Mouse (Mus musculus): ENCODE measurements at regions not wholly inside any gene's neighbourhood (a gene's known extent, or its start where the extent isn't known, plus 50 kb on each side); places are given as distances from the start of the nearest gene placed in this dataset.

DNA sequence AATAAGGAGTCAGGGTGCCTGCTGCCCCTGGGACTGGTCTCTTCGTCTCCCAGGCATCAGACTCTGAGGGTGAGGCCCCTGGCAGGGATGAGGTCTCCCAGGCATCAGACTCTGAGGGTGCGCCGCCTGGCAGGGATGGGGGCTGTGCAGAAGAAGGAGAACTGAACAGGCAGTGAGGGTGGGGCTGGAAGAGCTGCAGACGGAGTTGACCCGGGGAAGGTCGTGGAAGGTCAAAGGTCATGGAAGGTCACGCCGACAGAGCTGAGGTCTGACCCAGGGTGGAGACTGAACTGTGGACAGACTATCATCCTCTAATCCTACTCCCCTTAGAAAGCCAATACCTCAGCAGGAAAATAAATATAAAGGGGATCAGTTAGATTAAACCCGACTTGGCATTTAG is 50.6 kb upstream of the Grik3 start:
- DNase-seq (ENCODE audit: extremely low spot score in 1 of 2, low spot score in 1 of 2): no peak

DNA sequence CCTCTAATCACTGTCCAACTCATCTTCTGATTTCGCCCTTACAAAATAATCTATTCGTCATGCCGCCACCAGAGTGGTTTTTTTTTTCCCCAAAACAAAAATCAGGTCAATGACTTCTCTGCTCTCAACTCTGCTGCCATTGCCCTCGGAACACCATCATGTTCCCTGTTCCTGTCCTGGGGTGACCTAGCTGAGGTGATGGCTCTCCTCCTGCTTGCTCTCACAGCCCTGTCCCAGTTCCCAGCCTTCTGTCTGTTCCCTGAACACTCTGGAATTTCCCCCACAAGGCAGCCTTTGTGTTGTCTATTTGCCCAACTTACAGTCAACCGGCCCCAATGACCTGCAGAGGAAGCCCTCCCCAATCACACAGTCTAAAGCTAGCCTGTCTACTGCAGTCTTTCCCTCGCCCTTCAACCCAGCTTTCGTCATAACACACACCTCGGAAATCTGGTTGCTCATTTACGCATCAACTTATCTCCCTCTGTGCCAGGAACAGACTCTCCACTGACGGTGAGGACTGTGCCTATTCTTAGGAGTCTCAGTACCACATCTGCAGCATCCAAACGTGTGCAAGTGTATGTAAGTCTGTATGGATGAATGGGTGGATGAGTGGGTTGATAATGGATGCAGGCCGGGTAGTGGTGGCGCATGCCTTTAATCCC is 53.2 kb upstream of the Grik3 start:
- DNase-seq (ENCODE audit: extremely low spot score in 1 of 2, low spot score in 1 of 2): no peak

DNA sequence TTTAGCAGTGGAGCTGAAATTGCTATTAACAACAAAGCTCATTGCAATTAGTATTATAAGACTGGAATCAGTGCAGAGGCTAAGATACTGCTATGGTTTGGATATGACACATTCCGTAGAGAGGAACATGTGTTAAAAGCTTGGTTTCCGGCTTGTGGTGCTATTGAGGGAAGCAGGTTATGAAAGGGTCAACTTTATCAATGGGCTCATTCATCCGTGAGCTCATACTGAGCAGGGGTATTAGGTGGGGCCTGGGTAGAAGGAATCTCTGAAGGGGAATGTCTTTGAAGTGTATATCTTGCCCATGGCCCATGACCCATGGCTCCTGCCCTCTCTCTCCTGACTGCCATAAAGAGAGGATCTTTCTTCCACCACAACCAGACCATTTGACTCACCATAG is 57.0 kb upstream of the Grik3 start:
- DNase-seq (ENCODE audit: extremely low spot score in 1 of 2, low spot score in 1 of 2): no peak

DNA sequence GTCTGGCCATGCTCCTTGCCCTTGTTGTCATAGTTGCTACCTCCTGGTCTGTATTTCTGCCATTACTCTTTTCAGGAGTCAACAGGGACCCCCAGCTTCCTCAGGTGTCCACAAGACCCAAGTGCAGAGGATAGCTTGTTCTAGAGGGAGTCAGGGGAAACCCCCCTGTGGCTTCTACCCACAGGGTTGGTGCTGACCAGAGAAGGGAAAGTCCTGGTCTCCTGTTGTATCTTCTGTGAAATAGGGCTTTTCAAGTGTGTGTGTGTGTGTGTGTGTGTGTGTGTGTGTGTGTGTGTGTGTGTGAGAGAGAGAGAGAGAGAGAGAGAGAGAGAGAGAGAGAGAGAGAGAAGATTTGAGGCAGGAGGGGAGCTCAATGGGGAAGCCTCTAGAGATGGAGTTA is 58.9 kb upstream of the Grik3 start:
- DNase-seq (ENCODE audit: extremely low spot score in 1 of 2, low spot score in 1 of 2): no peak

DNA sequence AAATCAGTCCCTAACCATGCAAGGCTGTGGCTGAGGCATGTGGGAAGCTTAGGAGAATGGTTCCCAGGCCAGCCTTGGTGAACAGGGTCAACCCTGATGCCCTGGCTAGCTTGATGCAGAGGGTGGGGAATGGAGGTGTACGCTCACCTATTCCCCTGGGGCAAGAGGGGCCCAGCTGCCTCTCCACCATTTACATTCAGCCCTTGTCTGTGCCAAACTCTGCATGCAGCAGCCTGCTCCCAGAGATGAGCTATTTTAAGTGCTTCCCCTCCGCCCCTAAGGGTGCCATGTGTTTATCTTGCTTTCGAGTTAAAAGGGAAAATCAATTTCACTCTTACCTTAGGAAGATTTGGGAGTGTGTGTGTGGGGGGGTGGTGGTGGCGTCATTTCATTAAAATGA is 59.7 kb upstream of the Grik3 start:
- DNase-seq (ENCODE audit: extremely low spot score in 1 of 2, low spot score in 1 of 2): no peak

DNA sequence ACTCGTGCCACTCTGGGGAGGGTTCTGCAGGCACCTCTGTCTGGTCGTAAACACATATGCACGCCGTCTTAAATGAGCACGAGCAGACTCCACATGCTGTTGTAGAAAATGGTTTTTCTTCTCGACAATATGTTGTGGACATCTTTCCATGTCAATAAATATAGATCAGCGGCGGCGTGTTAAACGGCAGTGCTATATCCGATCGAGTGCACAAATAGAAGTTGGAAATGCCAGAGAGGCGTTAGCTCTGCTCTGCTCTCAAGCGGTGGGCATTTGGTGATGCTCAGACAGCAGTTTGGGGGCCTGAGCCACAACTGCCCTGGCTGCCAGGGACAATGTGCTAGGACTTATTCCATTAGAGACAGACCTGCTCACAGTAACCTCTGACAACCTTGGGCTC is 61.8 kb upstream of the Grik3 start:
- no peak for DNase-seq (ENCODE audit: extremely low spot score in 1 of 2, low spot score in 1 of 2)

DNA sequence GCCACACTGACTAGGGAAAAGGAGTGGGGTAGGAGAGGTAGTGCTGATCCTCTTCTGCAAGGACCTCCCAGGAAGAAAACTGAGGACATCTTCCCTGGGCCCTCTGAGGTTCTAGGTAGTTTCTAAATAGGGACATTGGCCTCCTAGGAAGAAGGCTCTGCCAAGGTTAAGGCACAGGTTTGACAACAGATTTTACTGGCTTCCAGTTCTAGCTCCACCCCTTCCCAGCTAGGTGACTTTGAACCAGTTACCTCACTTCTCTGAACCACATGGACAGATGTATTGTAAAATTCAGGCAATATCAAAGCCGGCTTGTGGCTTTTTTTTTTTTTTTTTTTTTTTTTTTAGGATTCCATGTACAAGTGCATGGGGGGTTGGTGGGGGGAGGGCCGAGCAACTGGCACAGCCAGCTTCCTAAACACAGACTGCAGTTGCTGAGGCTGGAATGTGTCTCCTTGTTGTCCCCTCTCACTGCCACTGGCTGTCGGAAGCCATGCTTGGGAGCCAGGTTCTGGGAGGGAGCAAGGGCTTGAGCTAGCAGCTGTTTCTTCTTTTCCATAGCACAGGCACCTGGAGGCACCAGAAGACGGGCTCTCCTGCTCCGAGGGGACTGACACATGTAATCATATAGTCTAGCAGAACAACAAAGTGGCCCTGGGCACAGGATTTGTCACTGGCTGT is 69.8 kb upstream of the Grik3 start:
- no peak for DNase-seq (ENCODE audit: extremely low spot score in 1 of 2, low spot score in 1 of 2)

DNA sequence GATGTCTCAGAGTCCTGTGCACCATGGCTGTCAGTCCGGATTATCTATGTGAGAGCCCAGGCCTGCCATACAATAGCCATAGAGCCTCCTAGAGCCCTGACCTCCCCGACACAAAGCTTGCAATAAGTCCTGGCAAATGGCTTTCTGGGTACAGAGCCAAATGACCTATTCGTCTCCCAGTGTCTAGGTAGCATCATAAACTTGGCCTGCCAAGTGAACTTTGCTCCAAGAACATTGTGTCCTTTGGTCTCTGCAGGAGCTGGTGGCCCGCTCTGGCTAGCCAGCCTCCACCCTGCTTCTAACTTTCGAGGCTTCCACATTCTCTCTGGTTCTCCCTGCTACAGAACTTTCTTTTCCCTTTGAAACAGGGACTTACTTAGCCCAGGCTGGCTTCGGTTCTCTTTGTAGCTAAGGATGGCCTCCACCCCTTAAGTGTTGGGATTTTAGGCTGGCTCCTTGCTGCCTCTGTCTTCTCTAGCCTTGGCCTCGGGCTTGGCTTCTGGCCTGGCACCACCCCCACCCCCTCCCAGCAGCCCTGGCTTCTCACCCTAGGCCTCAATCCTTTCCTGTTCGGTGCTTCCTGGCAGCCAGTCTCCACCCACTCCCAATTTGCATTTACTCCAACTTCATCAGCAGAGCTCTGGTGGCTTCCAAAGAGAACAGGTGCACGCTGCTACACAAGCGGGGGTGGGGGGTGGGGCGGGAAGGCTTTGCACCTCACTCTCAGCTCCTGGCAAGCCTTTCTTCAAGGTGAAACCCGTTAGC is 70.8 kb upstream of the Grik3 start:
- no peak for DNase-seq (ENCODE audit: extremely low spot score in 1 of 2, low spot score in 1 of 2)

DNA sequence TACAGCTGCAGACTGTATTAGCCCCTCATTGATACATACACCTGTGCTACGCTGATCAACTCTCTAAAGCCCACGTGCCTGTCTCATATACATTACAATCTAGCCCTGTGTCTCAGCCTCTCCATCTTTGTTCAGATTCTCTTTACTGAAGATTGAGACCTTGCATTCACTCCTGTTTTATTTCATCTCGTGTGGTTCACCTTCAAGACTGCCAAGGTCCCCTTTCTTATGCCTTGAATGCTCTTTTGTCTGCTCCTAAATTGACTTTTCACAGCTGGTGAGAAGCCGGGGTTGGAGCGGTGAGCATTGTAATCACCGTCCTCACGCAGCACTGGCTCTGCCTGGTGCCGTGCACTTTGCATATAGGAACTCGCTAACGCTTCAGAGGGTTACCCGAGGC is 75.2 kb upstream of the Grik3 start:
- no peak for DNase-seq (ENCODE audit: extremely low spot score in 1 of 2, low spot score in 1 of 2)

DNA sequence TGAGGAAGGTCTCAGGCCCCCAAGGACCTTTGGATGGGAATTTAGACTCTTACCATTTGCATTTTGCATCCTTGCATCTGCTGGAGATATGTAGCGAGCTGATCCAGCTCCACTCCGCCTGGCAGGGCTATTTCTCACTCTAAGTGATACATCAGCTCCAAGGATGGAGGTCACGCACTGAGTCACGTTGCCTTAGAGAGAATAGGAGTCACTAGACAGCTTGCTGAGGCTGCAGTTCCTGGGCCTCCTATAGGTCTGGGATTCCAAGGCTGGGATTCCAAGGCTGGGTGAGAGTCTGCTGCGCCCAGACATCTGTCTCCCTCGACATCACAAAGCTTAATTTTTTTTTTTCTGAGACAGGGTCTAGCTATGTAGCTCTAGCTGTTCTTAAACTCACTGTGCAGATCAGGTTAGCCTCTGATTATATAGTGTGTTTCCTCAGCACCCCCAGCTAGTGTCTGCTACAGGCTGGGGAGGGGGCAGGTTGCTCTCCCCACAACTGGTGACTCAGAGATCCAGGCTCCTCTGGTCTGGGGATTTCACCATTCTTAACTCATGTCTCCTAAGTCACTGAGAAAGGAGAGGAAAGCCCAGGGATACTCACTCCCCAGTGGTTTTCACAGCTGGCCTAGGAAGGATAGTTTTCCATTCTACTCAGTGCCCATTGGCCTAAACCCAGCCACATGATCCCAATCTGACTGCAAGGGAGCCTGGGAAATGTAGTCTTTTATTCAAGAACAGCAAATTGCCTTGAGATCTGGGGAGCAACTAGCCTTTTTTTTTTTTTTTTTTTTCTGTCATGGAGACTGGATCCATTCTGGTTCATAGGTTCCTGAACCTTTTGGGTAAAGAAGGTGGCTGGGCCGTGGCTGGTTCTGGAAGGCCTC is 76.4 kb upstream of the Grik3 start:
- DNase-seq (ENCODE audit: extremely low spot score in 1 of 2, low spot score in 1 of 2): no peak

DNA sequence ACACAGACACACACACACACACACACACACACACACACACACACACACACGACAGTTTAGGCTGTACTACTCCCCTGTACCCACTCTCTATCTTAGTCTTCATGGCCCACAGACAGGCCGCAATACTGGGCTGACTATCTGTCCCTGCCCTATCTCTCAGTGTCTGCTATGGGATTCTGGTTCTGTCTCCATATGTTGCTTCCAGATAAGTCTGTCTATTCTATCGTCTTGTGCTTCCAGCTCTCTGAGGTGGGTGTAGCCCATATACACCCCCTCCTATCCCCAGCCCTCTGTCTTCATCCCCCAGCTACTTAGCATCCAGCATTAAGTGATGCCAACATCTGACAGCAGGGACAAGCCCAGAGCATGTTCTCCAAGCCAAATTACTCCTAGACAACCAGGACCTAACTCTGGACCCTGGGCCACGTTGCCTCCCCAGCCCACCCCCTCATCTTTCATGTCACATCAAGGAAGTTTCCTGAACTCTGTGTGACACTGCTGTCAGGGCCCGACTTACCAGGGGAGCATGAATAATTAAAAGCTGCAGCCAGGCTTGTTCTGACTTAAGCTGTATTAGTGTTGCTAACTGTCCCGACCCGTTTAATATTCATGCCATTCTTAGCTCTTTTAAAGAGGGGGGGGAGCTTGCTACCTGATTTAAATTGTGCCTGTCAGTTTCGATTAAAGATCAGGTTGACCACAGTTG is 79.6 kb upstream of the Grik3 start:
- no peak for DNase-seq (ENCODE audit: extremely low spot score in 1 of 2, low spot score in 1 of 2)

DNA sequence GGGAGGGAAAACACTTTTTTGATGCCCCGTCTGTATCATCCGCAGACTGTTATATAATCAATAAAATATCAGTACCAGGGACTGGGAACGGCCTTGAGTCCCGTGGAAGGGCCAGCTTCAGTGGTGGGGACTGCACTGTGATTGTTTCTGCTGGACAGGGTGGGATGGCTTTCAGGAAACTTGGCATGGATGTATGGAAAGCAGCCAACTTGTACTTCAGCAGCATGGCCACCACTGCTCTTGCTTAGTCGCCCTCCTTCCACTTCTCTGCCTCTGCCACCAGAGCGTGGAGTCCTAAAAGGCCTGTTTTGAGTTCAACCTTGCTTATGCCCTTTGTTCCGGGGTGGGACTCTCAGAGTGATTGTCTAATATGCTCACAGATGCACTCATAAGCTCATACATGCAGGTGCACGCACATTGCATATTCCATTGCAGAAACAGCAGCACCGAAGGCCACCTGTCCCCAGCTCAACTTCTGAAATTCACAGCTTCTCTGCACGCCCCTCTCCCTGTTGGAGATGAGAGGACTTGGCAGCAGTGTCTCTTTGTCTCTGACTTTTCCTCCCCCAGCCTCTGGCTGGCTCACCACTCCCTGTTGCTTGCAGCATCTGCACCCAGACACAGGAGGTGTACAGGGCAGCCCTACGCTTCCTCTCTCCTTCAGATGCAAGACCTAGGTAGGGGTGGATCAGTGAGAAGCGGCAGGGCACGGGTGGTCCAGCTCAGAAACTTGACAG is 91.0 kb upstream of the Grik3 start:
- DNase-seq (ENCODE audit: extremely low spot score in 1 of 2, low spot score in 1 of 2): no peak

DNA sequence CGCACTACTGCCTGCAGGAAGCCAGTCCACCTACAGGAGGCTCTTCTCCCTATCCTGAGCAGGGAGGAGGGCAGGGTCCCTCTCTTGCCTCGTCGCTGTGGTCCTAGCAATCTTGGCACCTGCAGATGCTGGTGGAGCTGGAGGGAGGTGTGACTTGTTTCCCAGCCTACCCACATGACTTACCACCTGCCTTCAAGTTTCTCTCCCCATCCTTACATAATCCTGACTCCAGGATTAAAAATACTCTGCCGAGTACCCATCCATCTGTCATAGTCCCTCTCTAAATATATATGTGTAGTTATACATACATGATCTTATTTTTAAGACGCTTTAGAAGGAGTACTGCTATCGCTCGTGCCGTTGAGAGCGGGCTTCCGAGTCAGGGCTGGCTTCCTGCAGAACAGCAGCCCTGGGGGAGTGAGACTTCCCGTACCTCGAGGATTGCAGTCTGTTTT is 93.5 kb upstream of the Grik3 start:
- no peak for DNase-seq (ENCODE audit: extremely low spot score in 1 of 2, low spot score in 1 of 2)

DNA sequence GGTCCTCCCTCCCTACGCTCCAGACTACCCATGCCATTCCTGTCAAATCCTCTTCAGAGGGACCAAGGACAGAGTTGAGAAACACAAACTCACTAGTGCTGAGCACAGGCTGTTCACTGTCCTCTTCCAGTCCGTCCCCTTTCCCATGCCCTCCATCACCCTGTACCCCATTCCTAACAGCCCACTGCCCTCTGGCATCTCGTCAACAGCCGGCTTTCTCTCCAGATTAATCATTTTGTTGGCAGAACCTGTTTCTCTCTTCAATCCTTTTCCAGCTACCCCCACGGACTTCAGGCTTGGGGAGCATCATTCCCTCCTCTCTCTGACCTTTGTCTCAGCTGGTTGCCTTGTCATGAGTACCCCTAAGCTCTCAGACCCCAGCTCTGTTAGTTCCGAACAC is 99.2 kb upstream of the Grik3 start:
- DNase-seq (ENCODE audit: extremely low spot score in 1 of 2, low spot score in 1 of 2): no peak

DNA sequence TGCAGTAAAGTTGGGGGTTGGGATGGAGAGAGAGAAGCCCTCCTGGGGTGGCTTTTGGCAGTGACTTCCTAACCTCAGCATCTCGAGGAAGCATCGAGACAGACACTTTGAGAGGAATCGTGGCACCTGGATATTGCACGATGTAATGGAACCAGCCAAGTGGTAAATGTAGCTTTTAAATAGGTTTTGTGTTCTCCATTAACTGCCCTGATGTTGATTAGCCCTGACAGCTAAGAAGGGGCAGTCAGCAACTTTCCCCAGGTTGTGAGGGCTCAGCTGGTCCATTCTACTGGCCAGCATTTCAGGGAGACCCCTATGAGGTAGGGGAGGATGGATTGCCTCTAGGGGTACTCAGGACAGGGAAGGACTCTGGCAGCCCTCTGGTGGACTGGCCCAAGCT is 104.7 kb upstream of the Grik3 start:
- DNase-seq (ENCODE audit: extremely low spot score in 1 of 2, low spot score in 1 of 2): no peak

DNA sequence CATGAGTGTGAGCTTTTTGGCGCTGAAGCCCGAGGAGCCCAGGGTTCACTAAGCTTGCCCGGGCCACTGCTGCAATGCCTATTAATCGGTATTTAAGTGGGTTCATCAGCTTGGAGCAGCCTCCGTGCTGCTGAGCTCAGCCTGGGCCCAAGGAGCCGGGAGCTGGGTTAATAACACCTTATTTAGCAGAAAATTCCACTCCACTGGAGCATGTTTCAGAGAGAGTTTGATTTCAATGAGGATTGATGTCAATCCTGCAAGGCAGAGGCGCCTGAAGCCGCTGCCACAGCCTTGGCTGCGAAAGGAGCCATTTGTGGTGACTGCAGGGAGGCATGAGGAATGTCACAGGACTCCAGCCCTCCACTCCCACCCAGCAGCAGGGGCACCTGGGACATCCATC is 126.5 kb upstream of the Grik3 start:
- no peak for DNase-seq (ENCODE audit: extremely low spot score in 1 of 2, low spot score in 1 of 2)

DNA sequence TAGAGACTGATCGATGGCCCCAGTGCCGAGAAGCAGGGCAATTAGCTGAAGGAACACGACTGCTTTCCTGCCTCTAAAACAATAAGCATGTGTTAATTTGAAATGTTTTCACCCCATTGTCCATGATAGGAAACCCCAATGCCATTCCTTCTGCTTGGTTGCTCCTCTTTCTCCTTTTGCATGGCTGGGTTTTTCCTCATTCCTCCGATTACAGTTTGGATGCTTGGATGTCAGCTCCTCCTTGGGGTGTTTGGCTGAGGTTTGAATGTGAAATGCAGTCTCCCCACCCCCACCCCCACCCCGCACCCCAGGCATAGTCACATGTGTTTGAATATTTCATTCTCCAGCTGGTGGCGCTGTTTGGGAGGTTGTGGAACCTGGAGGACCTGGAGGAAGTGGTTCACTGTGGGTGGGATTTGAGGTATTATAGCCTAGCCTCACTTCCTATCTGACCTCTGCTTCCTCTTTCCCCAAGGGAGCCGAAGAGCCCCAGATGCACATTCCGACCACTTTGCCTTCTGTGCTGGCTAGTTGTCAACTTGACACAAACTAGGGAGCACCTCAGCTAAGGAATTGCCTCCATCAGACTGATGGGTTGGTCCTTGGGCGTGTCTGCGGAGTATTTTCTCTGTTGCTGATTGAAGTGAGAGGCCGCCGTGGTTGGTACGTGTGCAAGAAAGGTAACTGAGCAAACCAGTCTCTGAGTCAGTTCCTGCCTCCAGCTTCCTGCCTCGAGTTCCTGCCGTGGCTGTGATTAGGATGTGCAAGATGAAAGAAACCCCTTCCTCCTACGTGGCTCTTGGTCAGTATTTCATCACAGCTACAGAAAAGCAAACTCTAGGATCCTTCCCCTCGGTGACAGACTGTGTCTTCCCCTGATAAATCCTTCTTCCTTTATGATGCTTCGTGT is 128.6 kb upstream of the Grik3 start:
- DNase-seq (ENCODE audit: extremely low spot score in 1 of 2, low spot score in 1 of 2): no peak

DNA sequence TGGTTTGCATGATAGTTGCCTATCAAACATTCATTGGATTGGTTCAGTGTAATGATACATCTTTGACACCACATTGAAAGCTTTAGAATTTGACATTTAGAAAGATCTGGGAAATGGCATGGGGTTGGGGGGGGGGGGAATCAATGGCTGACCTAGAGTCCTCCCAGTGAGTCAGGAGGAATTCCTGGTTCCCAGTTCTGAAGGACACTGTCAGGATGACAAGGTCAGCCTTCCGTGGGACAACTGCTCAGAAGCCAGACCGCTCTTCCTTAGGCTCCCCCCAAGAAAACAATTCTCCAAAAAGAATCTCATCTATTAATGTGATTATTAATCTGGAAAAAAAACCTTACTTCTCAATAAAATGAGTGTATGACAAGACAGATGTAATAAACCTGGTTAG is 132.1 kb upstream of the Grik3 start:
- no peak for DNase-seq (ENCODE audit: extremely low spot score in 1 of 2, low spot score in 1 of 2)

Measured in layer of hippocampus, postnatal 25 days (tissue).